Mouse (Mus musculus) neural tube, embryonic 12.5 days (tissue): ENCODE data around the gene Usp46. TPM values are rescaled to one million over a fixed set of nuclear protein-coding genes. Genes with fewer than 3 reads are reported as not detected.

ENCODE experiments used
- ATAC-seq: fragments of 200-750 bp; cut with Nextera tagmentation; 2 replicates; pipeline ENCODE4 v1.8.0; 2017; ENCODE audit warnings: low read depth, mild to moderate bottlenecking, moderate TSS enrichment, moderate library complexity; ENCODE audit not compliant: low FRiP score
- H3K27ac ChIP-seq: fragments of 300-500 bp; sonication (generic); 2 replicates; pipeline ENCODE4 v1.5.1; 2016
- H3K27me3 ChIP-seq: fragments of 300-500 bp; sonication (generic); replicated peaks from 2 replicates; pipeline ENCODE4 v1.6.1; 2016; ENCODE audit warnings: mild to moderate bottlenecking
- H3K36me3 ChIP-seq: fragments of 300-500 bp; sonication (generic); 2 replicates; pipeline ENCODE4 v1.6.1; 2016; ENCODE audit warnings: mild to moderate bottlenecking
- H3K4me1 ChIP-seq: fragments of 300-500 bp; sonication (generic); 2 replicates; pipeline ENCODE4 v1.6.1; 2016
- H3K4me2 ChIP-seq: fragments of 300-500 bp; sonication (generic); replicated peaks from 2 replicates; pipeline ENCODE4 v1.6.1; 2016; ENCODE audit warnings: mild to moderate bottlenecking
- H3K4me3 ChIP-seq: fragments of 300-500 bp; sonication (generic); 2 replicates; pipeline ENCODE4 v1.5.1; 2016
- H3K9ac ChIP-seq: fragments of 300-500 bp; sonication (generic); 2 replicates; pipeline ENCODE4 v1.6.1; 2016; ENCODE audit warnings: mild to moderate bottlenecking
- H3K9me3 ChIP-seq: fragments of 300-500 bp; sonication (generic); 2 replicates; pipeline ENCODE4 v1.6.1; 2016; ENCODE audit warnings: mild to moderate bottlenecking
- WGBS: fragments of 180-500 bp; shearing (Covaris S2); methylation state at CpG from one replicate; pipeline ENCODE4 v1.1.7; 2016; 5-methylcytosine and 5-hydroxymethylcytosine counted together
- polyA plus RNA-seq: library from polyadenylated mRNA; unstranded; fragments of >200 nt; fragmentation: Nextera tagmentation; extraction: Ambion mirVana; gene quantifications from 2 replicates; pipeline ENCODE4 v1.2.1, GENCODE M21; 2016

Gene Usp46
- polyA plus RNA-seq, 1 experiment from 2014 or later, result 27.8 TPM

DNA sequence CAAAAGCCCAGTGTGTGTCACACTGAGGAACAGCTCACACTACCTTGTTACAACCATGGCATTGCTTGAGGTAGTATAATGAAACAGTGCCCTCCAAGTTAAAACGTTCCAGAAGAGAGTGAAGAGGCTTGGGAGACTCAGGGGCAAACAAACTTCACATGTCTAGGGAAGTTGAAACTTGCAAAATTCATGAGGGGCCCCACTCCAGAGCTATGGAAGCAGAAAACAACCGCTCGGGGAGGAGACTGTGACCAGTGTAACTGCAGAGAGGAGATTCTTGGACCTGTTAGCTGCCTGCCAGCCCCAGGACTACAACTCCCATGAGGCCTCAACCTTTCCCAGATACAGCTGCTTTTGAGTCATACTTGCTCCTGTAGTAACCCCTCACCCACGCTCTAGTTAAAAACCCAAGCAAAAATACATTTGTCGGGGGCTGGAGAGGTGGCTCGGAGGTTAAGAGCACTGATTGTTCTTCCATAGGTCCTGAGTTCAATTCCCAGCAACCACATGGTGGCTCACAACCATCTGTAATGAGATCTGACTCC is 25.4 kb downstream of the Usp46 start:
- H3K4me1 ChIP-seq, result 0 out of 2 replicates have a peak, but pooled peaks cover 11% of the 10 kb centered on the region
- no peak overlapping the region for H3K4me3 ChIP-seq
- H3K27me3 ChIP-seq, result no peaks in the 10 kb centered on the region
- 78% methylated on average over 6 of the region's 6 CpGs for WGBS
- no peak for ATAC-seq
- no peaks in the 10 kb centered on the region for H3K9me3 ChIP-seq
- no peak overlapping the region for H3K4me2 ChIP-seq
- H3K27ac ChIP-seq, result no peak overlapping the region
- H3K36me3 ChIP-seq, result no peaks in the 10 kb centered on the region
- no peak overlapping the region for H3K9ac ChIP-seq

DNA sequence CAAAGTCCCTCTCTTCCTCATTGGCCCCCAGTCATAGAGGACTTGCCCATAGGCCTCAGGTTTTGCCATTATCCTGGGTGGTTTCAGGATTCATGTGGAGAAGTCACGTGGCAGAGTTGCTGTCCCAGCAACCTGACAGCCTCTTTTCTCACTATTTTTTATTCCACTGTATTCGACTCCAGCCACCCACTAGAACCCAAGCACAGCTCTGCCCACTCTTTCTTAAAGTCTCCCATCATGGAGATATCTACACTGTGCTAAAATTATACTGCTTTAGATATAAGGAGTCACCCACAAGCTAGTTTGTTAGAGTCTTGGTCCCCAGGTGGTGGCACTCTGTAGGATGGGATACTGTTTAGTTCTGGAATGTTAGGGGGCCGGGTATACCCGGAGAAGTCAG is 27.7 kb downstream of the Usp46 start:
- WGBS, result 90% methylated on average over 4 of the region's 4 CpGs

DNA sequence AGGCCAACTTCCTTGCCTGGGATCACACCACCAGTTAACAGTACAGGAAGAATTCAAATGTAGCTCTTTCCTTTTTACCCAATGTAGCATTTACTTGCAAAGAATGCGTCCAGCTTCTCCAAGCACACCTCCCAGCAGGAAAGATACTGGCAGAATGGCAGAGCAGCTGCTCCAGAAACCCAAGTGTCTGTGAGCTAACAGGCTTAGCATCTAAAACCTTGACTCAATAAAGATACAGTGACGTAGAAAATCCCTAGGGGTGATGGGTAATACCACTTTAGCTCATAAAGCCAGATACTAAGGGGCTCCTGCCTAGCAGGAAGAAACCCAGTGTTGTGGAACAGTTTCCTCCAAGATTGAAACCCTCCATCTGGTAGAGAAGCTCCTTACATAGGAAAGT is 32.8 kb downstream of the Usp46 start:
- Histone ChIP-seq H3K27ac (no peak overlapping the region), H3K4me3 (no peak overlapping the region), H3K9me3 (no peaks in the 10 kb centered on the region), H3K27me3 (no peaks in the 10 kb centered on the region), H3K36me3 (peaks cover 8% of the 10 kb centered on the region), H3K9ac (no peak overlapping the region), H3K4me1 (no peaks in the 10 kb centered on the region), H3K4me2 (no peak overlapping the region)
- WGBS, result 82% methylated on average over 2 of the region's 2 CpGs
- no peak for ATAC-seq

More for the DNA sequence above, 27.7 kb downstream of the Usp46 start:
- no peak overlapping the region for H3K27ac ChIP-seq
- H3K36me3 ChIP-seq, result no peaks in the 10 kb centered on the region
- H3K4me2 ChIP-seq, result no peak overlapping the region
- no peak for ATAC-seq
- no peak overlapping the region for H3K9ac ChIP-seq
- H3K4me3 ChIP-seq, result no peak overlapping the region
- H3K4me1 ChIP-seq, result 0 out of 2 replicates have a peak, but pooled peaks cover 5% of the 10 kb centered on the region
- H3K27me3 ChIP-seq, result no peaks in the 10 kb centered on the region
- H3K9me3 ChIP-seq, result no peaks in the 10 kb centered on the region

DNA sequence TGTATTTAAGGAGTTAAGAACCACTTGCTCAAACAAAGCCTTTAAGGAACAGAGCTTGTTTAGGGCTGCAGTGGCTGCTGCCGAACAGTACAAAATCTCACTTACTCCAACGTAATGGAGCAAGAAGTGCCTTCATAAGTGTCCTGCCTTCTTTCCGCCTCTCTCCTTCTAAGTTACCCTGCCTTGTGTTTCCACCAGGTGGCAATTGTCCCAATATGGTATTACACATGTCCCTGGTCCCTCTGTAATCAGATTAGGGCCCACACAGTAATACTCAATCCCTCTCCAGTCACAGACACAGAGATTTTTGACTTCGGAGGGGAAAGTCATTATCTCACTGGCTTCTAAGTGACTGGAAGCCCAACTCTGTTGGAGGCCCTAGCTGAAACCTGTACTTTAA is 34.1 kb downstream of the Usp46 start:
- Histone ChIP-seq H3K4me2 (no peak overlapping the region), H3K36me3 (peaks cover 8% of the 10 kb centered on the region), H3K4me3 (no peak overlapping the region), H3K4me1 (no peaks in the 10 kb centered on the region), H3K27ac (no peak overlapping the region), H3K9ac (no peak overlapping the region), H3K27me3 (no peaks in the 10 kb centered on the region), H3K9me3 (no peaks in the 10 kb centered on the region)
- WGBS, result 94% methylated on average over 4 of the region's 4 CpGs
- no peak for ATAC-seq

DNA sequence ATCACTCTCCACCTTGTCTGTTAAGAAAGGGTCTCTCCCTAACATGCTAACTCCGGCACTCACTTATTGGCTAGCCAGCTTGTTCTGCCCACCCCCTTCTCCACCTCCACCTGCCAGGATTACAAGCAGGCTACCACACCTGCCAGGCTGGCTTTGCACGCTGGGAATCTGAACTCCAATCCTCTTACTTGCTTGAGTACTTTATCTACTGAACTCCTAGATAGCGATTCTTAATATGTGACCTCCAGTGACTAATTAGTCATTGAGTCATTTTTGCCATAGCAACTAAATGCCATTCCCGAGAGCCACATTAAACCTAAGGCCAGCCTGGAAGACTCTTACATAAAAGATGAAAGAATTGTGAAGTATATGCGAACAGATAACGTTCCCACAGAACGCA is 38.4 kb downstream of the Usp46 start:
- H3K4me2 ChIP-seq, result no peak overlapping the region
- peaks cover 15% of the 10 kb centered on the region for H3K36me3 ChIP-seq
- no peak for ATAC-seq
- no peak overlapping the region for H3K4me3 ChIP-seq
- H3K27ac ChIP-seq, result no peak overlapping the region
- no peaks in the 10 kb centered on the region for H3K4me1 ChIP-seq
- WGBS, result 80% methylated on average over 7 of the region's 7 CpGs
- no peaks in the 10 kb centered on the region for H3K9me3 ChIP-seq
- H3K9ac ChIP-seq, result no peak overlapping the region
- H3K27me3 ChIP-seq, result no peaks in the 10 kb centered on the region

DNA sequence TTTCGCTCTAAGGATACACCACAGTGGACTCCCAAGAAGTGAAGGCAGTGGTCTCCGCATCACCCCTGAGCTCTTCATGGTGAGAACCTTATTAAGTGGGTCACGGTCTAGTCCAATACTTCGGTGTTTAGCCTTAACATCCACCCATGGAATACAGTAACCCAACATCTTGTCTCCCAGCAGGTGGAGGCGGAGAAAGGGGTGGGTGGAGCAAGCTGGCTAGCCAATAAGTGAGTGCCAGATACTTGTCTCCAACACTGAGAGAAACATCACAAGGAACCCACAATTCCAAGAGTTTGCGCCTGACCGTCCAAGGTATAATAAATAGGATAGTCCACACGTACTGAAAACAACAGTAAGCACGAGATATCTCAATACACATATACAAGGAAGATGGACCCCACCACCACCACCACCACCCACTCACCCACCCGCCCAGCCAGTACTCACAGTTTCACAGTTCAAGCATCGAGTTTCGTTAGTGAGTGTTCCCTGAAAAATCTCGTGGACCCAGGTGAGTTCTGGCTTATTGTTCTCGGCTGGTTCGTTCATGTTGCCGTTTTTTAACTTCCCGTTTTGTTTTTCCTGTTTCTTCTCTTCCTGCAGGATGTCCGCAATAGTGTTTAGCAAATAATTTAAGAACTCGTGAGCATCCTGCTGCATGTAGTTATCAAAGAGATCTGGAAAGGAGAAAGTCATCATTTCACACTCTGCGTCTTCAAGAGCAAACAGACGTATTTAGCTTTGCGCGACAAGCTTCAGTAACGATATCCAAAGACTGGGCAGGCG is 39.3 kb downstream of the Usp46 start:
- no peak overlapping the region for H3K27ac ChIP-seq
- no peak overlapping the region for H3K4me2 ChIP-seq
- H3K4me1 ChIP-seq, result no peaks in the 10 kb centered on the region
- no peaks in the 10 kb centered on the region for H3K27me3 ChIP-seq
- H3K9me3 ChIP-seq, result no peaks in the 10 kb centered on the region
- H3K36me3 ChIP-seq, result peaks cover 15% of the 10 kb centered on the region
- H3K4me3 ChIP-seq, result no peak overlapping the region
- WGBS, result 94% methylated on average over 25 of the region's 25 CpGs
- no peak overlapping the region for H3K9ac ChIP-seq
- ATAC-seq, result no peak

DNA sequence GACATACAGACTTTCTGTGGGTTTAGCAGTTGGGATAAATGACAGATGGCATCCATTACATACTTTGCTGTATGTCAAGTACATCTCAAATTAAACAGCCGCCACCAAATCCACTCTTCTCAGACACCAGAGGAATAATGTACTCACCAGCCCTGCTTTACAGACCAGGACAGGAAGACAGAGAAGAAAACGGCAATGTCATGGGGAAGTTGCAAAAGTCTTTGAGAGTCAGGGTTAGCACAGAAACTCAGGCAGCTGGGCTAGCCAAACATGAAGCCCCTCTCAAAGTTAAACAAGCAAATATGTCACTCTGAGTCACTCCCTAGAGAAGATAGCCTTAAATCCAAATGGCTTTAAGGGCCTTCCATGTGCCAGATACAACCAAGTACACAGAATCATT is 40.0 kb downstream of the Usp46 start:
- Histone ChIP-seq H3K4me1 (no peaks in the 10 kb centered on the region), H3K36me3 (peaks cover 15% of the 10 kb centered on the region), H3K9ac (no peak overlapping the region), H3K4me3 (no peak overlapping the region), H3K4me2 (no peak overlapping the region), H3K27me3 (no peaks in the 10 kb centered on the region), H3K27ac (no peak overlapping the region), H3K9me3 (no peaks in the 10 kb centered on the region)
- WGBS, result 89% methylated on average over 2 of the region's 2 CpGs
- no peak for ATAC-seq

DNA sequence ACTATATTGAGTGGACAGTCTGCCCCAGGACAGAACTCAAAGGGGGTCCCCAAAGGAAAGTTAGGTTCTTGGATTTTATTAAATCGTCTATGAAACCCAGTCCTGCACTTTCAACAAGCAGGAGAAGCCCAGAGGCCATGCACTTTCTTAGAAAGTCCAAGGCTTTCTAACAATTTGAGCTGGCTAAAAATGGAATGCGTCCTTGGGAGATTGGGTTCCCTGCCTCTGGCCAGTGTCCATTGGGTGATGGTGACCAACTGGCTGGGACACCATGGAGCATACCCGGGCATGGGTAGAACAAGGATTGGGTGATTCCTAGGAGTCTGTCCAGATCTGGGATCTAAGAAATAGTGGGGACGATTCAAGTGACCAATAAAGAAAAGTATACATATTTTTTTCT is 47.7 kb downstream of the Usp46 start:
- Histone ChIP-seq H3K4me1 (peaks cover 7% of the 10 kb centered on the region; the same call in 1 of the 2 replicates), H3K4me2 (no peak overlapping the region), H3K27me3 (no peaks in the 10 kb centered on the region), H3K9me3 (no peaks in the 10 kb centered on the region), H3K36me3 (peaks cover 9% of the 10 kb centered on the region), H3K9ac (no peak overlapping the region), H3K27ac (no peak overlapping the region), H3K4me3 (no peak overlapping the region)
- 91% methylated on average over 4 of the region's 4 CpGs for WGBS
- ATAC-seq, result no peak

DNA sequence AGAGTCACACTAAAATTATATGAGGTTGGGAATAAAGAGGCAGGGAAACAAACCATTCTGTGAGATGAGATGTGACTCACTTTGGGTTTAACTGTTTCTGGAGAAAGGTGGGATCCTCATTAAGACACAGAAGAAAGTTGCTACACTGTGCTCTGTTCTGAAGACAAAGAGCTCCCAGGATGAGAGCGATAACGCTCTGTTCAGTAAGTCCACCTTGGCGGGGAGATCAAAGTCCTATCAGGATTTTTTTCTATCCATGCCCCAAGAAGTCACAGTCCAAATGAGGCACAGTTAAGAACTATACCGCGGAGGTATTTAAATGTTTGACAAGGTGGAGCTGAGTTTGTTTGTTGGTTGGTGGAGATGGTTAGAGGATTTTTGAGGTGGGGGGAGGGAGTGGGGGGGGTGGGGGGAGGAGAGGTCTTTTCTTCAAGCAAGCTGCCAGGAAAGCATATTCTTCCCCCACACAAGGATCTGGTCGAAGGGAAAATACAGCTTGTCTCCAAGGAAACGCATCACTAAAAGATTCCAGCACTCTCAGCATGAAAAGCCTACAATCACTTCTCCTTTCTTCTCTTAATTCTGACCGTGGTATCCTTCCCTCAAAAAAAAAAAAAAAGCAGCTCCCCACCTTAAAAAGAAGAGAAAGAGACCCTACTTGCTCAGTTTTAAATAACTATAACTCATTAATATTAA is 49.2 kb downstream of the Usp46 start:
- no peak for ATAC-seq
- Histone ChIP-seq H3K36me3 (peaks cover 18% of the 10 kb centered on the region), H3K27ac (no peak overlapping the region), H3K27me3 (no peaks in the 10 kb centered on the region), H3K4me3 (no peak overlapping the region), H3K9me3 (no peaks in the 10 kb centered on the region), H3K4me1 (peaks cover 7% of the 10 kb centered on the region; the same call in 1 of the 2 replicates), H3K4me2 (no peak overlapping the region), H3K9ac (no peak overlapping the region)
- WGBS, result 69% methylated on average over 8 of the region's 8 CpGs

DNA sequence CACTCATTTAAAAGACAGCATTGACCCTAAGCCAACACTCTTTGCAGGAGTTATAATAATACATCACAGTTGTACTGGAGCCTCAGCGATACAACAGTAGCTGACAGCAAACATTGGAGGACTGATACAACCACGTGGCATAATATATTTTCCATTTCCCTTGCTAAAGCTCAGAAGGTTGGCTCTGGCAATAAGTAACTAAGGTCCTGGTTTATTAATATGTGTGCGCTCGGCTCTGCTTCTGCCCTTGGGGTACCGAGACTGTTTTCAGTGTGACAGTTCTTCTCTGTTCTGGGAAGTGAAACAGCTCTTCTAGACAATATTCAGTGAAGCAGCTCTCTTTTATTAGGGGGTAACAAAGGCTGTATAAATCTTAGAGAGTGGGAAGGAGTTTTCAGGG is 50.7 kb downstream of the Usp46 start:
- Histone ChIP-seq H3K4me2 (no peak overlapping the region), H3K9ac (no peak overlapping the region), H3K4me3 (no peak overlapping the region), H3K4me1 (peaks cover 7% of the 10 kb centered on the region; the same call in 1 of the 2 replicates), H3K9me3 (no peaks in the 10 kb centered on the region), H3K27me3 (no peaks in the 10 kb centered on the region), H3K27ac (no peak overlapping the region), H3K36me3 (peaks cover 18% of the 10 kb centered on the region)
- 86% methylated on average over 5 of the region's 5 CpGs for WGBS
- ATAC-seq, result no peak

DNA sequence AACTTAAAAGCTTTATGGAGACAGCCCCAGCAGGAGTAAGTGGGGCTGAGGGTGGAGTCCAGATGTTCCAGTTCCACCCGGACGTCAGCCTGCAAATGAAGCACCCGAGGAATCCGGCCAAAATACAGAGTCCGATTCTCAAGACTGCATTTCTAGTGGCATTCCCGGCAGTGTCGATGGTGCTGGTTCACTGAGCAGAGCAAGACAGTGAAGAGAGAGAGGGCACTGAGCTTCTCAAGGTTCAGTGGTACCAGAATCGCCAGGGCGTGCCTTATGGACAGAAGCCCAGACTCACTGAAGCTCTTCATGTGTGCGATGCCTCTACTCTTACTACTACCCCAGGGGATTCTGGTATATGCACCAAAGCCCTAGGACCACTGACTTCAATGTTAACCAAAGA is 56.6 kb downstream of the Usp46 start:
- no peak overlapping the region for H3K4me2 ChIP-seq
- no peak overlapping the region for H3K27ac ChIP-seq
- H3K9me3 ChIP-seq, result no peaks in the 10 kb centered on the region
- no peak overlapping the region for H3K4me3 ChIP-seq
- 91% methylated on average over 10 of the region's 10 CpGs for WGBS
- H3K27me3 ChIP-seq, result no peaks in the 10 kb centered on the region
- no peak for ATAC-seq
- peaks cover 15% of the 10 kb centered on the region for H3K36me3 ChIP-seq
- H3K4me1 ChIP-seq, result no peaks in the 10 kb centered on the region
- H3K9ac ChIP-seq, result no peak overlapping the region

DNA sequence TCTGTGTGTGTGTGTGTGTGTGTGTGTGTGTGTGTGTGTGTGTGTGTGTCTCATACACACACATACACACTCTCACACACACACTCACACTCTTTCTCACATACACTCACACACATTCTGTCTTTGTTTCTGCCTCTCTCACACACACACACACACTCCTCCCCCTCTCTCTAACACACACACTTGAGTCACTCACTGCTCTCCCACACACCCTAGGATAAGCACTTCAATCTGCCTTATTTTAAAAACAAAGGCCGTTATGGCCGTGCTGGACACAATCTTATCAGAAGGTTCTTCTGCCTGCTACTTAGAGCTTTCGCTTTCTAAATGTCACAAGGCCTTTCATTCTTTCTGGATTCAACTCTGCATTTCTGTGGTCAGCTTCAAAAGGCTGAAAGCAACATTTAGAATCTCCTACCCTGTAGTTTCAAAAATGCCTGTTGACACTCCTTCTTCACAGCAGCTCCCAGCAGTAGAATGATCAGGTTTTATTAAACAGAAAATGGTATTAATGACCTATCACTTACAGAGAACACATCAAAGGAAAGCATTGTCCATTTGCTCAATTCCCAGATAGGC is 60.6 kb downstream of the Usp46 start:
- H3K27me3 ChIP-seq, result no peaks in the 10 kb centered on the region
- H3K4me1 ChIP-seq, result no peaks in the 10 kb centered on the region
- no peak for ATAC-seq
- no peak overlapping the region for H3K4me2 ChIP-seq
- no peaks in the 10 kb centered on the region for H3K9me3 ChIP-seq
- H3K27ac ChIP-seq, result no peak overlapping the region
- 86% methylated on average over 3 of the region's 3 CpGs for WGBS
- H3K9ac ChIP-seq, result no peak overlapping the region
- H3K36me3 ChIP-seq, result peaks cover 16% of the 10 kb centered on the region
- no peak overlapping the region for H3K4me3 ChIP-seq
